Mouse (Mus musculus): ENCODE data around the gene Tspo. TPM values are rescaled to one million over a fixed set of nuclear protein-coding genes. Genes with fewer than 3 reads are reported as not detected.

Tspo gene
- polyA plus RNA-seq, 1 experiment from 2014 or later = 179 TPM

Small RNA genes within 50 kb of the gene (microRNA-seq; reads per million reads assigned to microRNA genes)
- gene Gm24575 = not detected

Other genes with a start within 250 kb of the Tspo start
- 17.3 and 18.6 TPM in 2 replicates for gene Arfgap3, start 213.3 kb upstream of the Tspo start, polyA plus RNA-seq (2015; fragmentation: Nextera tagmentation; extraction: Ambion mirVana)
- gene Pacsin2, start 99.0 kb upstream of the Tspo start, polyA plus RNA-seq (2015; fragmentation: Nextera tagmentation; extraction: Ambion mirVana) = 45.6 and 47.9 TPM in 2 replicates
- 4.3 and 4.7 TPM in 2 replicates for gene Ttll1, start 52.7 kb upstream of the Tspo start, polyA plus RNA-seq (2015; fragmentation: Nextera tagmentation; extraction: Ambion mirVana)
- gene Bik, start 36.7 kb upstream of the Tspo start, polyA plus RNA-seq (2015; fragmentation: Nextera tagmentation; extraction: Ambion mirVana) = 1.8 TPM in 2 replicates
- 12.0 and 13.1 TPM in 2 replicates for gene Mcat, start 195 bp downstream of the Tspo start, polyA plus RNA-seq (2015; fragmentation: Nextera tagmentation; extraction: Ambion mirVana)
- gene Ttll12, start 31.6 kb downstream of the Tspo start, polyA plus RNA-seq (2015; fragmentation: Nextera tagmentation; extraction: Ambion mirVana) = 31.8 and 33.2 TPM in 2 replicates
- 0.12 and 0.21 TPM in 2 replicates for gene Scube1, start 161.4 kb downstream of the Tspo start, polyA plus RNA-seq (2015; fragmentation: Nextera tagmentation; extraction: Ambion mirVana)
- not detected in 2 replicates for gene Mpped1, start 215.9 kb downstream of the Tspo start, polyA plus RNA-seq (2015; fragmentation: Nextera tagmentation; extraction: Ambion mirVana)